Comparison of ENCODE assay signal across 17 mouse cellular contexts in genomic region chr17:52067721-52068120, GRCm38 (mm10).
"Had no signal": no experiment of that assay in that cellular context is flagged by ENCODE, and none has a peak within 500 bp of the region (broad histone marks: within the 10 kb centered on the region; RNA-seq: fewer than 3 reads in every experiment).

No protein-coding gene starts in this region.

- H3K4me3 ChIP-seq: layer of hippocampus, adult 2 months; left cerebral cortex, adult 2 months; liver, embryonic 13.5 days; midbrain, embryonic 12.5 days; midbrain, embryonic 15.5 days; neural tube, embryonic 13.5 days had no signal

- H3K4me2 ChIP-seq: liver, embryonic 13.5 days; lung, embryonic 14.5 days; midbrain, embryonic 12.5 days; midbrain, embryonic 15.5 days; neural tube, embryonic 13.5 days had no signal

- H3K9me3 ChIP-seq: liver, embryonic 13.5 days; midbrain, embryonic 12.5 days; midbrain, embryonic 15.5 days; neural tube, embryonic 13.5 days had no signal

- ATAC-seq: intestine, embryonic 16.5 days; lung, postnatal 0 days; midbrain, embryonic 15.5 days had no signal

- H3K9ac ChIP-seq: liver, embryonic 13.5 days; lung, embryonic 14.5 days; midbrain, embryonic 12.5 days; midbrain, embryonic 15.5 days; neural tube, embryonic 13.5 days had no signal

- H3K27ac ChIP-seq: kidney, postnatal 0 days; layer of hippocampus, adult 2 months; left cerebral cortex, adult 2 months; liver, embryonic 13.5 days; macrophage; midbrain, embryonic 12.5 days; midbrain, embryonic 15.5 days; neural tube, embryonic 13.5 days; stomach, postnatal 0 days had no signal

- H3K4me1 ChIP-seq: liver, embryonic 13.5 days; midbrain, embryonic 12.5 days; midbrain, embryonic 15.5 days; neural tube, embryonic 13.5 days had no signal

- H3K27me3 ChIP-seq: liver, embryonic 13.5 days; midbrain, embryonic 12.5 days; midbrain, embryonic 15.5 days; neural tube, embryonic 13.5 days had no signal

- H3K36me3 ChIP-seq: liver, embryonic 13.5 days; midbrain, embryonic 12.5 days; midbrain, embryonic 15.5 days; neural tube, embryonic 13.5 days had no signal

- DNase-seq: kidney, adult 18-20 months; kidney, postnatal 25 days; layer of hippocampus, postnatal 36 days; liver, embryonic 13.5 days; lung, embryonic 14.5 days; right cerebral cortex, postnatal 14 days; right cerebral cortex, postnatal 4 days had no signal
